Mouse (Mus musculus): ENCODE data around the gene Smyd3.
"Not testable (repeated sequence)": the region's sequence is repeated elsewhere in the genome, so short reads cannot be mapped to it uniquely, and the experiment has no call there.

Gene Smyd3

DNA sequence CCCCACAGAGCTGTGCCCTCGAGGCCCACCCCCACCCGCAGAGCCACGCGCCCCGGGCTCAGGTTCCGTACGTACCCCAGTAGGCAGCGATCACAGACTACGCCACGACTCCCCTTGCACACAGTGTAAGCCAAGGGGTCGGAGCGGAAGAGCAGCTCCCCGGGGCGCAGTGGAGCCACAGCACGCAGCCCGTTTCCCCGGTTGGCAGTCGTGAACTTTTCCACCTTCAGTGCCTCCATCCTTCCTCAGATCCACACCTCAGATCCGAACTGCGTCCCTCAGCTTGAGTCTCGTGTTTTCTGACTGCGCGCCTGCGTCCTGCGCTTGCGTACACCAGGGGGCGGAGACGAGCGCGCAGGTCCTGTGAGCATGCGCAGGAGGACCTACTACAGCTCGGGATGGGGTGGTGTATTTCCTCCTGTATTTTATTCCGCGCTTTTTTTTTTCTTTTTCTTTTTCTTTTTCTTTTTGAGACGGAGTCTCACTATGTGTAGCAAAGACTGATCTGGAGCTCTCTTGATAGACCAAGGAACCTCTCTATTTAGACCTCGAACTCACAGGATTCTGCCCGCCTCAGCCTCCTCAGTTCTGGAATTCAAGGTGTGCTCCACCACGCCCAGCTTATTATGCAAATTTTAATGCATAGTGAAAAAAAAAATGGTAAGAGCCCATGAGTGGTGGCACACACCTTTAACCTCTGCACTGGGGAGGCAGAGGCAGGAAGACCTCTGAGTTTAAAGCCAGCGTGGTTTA is at the start of gene Smyd3:
TSS of gene Smyd3 (minus strand) at position 329 of the 753 bp plus-strand sequence.
- in situ Hi-C loops (cut with MseI, MboI) = no loop called here

DNA sequence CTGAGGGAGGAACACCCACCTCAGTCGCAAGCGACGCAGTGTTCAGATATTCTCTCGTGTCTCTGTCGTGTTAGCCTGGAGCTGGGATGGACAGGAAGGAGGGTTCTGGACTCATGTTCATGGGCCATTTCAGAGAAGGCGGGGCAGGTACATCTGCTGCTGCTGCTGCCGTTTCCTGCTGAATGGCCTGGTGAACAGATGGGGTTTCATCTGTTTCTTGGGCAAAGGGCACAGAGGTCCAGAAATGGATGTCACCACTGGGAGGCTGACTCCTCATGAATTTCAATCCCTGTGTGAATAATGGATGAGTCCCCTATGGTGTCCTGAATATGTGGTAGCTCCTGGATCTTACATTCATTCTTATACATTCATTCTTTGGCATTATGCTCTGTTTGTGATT is 49.7 kb upstream of the Smyd3 start:
- in situ Hi-C loops (cut with MseI, MboI) = no loop called here

DNA sequence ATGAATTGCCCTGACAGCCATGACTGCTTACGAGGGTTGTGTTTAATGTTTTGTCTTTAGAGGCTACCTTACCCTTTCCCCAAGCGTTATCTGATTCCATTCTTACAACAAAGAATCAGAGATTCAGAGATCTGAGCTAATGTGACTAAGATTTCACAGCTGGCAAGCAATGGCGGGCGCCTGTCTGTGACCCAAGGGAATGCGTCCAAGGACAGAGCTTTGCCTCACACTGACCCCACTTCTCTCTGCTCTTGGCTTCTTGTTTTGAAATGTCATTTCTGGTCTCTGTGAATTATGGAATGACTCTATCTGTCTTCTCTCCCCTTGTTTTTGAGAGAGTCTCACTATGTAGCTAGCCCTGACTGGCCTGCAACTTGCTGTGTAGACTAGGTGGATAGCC is 46.1 kb upstream of the Smyd3 start:
- in situ Hi-C loops (cut with MseI, MboI) = no loop called here

DNA sequence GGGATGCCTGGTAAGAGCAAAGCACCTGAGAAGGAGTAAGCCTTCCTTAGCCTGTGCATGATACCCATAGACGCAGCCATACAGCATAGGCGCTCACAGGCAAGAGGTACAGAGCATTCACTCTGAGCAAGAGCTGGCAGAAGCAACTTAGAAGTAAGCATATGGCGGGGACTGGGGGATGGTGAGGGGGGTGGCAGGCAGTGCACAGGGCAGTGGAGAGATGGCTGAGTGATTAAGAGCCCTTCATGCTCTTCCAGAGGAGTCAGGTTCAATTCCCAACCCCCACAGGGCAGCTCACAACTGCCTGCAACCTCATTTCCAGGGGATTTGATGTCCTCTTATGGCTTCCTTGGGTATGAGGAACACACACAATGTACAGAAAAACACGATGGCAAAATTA is 45.4 kb upstream of the Smyd3 start:
- in situ Hi-C loops (cut with MseI, MboI) = no loop called here

DNA sequence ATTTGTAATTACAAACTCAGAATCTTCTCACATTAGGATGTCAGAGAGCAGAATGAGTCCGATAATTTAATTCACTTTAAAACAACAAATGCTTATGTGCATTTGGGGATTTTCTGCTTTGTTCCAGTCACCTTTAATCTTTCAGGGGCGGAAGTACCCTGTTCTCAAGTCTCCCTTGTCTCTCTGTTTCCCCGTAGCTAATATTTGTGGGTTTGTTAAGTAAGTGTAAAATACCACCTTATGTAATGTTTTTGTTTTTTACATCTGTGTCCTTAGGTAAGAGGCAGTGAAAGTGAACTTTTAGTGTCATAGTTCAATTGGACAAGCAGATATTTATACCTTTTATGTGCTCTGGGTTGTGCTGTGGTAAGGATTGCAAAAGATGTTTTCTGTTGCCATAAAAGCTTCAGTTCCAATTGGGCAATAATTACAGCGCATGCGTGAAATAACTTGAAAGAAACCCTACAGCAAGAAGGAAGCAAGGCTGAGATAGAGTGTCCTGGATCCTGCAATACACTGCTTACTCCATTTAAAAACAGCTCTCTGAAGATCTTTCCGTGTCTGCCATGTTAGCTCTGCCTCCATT is 43.1 kb upstream of the Smyd3 start:
- in situ Hi-C loops (cut with MseI, MboI) = no loop called here

DNA sequence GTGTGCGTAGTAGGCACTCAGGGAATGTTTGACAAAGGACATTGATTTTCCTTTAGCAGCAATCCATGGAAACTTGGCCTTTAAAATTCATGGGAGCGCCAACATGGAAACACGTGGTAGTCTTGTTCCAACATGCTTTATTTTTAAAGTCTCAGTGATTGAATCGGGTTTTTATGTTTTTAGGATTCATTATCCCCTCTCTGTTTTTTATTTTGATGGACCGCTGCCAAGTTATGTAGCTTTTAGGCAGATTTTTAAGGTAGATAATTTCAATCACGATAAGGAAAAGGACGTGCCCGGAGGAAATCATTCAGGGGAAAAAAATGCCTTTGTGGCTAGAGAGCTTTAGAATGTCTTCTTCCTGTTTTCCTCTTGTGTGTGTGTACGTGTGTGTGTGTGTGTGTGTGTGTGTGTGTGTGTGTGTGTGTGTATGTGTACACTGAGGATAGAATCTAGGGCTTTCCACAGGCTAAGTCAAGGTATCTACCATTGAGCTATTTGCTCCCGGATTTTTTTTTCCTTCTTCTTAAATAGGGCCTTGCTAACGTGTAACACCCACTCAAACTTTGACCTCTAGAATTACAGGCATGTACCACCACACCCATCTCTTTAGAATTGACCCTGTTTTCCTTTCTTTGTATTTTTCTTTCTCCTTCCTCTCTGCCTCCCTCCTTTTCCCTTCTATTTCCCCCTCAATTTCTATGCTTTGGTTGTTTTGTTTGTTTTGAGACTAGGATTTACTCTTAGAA is 41.8 kb upstream of the Smyd3 start:
- in situ Hi-C loops (cut with MseI, MboI) = no loop called here

DNA sequence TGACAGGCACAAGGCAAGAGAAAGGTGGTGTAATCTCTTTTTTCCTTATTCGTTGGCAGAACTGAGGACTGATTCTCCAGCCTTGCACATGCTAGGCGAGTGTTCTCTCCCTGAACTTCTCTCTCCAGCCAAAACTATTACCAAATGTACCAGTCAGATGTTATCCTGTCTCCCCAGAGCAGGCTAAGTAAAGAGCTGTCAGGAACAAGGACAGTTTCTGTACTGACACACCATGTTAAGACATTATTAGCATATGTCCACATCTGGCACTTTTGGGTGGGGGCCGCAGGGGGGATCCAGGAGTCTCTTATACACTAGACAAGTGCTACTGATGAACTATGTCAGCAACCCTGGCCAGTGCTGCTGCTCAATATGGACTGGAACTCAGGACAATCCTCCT is 39.1 kb upstream of the Smyd3 start:
- in situ Hi-C loops (cut with MseI, MboI) = no loop called here

DNA sequence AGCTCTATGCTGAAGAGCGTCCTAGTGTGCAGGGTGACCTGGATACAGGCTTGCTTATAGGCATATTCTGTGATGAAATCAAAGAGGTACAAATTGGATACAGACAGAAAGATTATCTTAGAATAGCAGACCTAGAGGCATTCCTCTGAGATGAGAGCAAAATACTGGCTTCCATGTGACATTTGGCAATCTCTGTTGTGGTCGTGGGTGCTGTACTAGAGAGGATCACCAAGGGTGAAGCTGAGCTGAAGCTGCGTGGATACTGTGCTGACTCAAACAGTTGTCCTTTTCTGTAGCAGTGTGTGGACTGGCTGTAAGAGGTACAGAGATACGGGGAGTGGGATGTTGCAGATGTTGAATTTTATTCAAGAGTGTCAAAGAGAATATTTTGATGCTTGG is 36.1 kb upstream of the Smyd3 start:
- in situ Hi-C loops (cut with MseI, MboI) = no loop called here

DNA sequence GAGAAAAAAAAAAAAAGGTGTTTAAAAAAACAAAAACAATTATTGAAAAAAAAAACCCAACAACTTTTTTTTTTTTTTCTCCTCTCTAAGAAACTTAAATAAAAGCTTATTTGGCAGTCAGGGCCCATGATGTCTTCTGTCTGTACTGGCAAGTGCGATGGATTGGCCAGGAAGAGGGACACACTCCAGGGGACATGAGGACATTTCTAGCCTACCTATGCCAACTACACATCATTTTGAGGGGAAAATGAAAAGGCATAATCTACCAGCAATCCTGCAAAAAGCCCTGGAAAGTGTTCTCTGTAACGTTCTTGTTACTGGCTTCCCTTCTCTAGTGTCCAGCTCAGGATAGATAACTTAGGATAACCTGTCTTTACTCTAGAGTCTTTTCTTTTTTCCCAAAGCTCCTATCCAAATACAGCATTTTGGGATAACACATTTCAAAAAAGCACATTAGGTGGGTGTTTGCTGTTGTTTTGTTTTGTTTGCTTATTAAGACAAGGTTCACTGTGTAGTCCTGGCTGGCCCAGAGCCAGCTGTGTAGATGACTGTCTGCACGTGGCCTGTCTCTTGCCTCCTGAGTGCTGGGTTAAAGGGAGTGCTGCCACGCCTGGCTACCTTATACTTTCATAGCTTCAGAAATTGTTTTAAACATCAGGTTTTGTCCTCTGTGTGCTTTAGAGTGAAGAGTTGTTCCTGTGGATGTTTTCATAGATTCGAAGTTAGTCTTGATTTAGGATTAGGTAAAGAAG is 35.5 kb upstream of the Smyd3 start:
- in situ Hi-C loops (cut with MseI, MboI) = no loop called here

DNA sequence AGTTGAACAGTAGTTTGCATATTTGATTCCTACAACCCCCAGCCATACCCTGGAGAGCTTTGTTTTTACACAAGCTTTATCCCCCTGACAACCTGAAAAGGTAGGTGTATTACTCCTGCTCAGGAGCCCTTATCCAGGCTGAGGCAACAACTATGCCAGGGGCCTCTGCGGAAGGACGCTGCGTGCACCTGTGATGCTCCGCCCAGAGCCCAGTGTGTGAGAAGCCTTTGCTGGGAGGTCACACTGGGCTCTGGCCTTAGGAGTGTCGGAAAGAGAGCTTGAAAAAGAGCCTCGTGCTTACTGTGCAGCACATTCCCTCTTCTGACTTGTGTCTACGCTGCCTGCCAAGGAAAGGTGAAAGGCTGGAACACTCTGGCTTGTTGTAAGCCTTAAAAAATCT is 34.9 kb upstream of the Smyd3 start:
- in situ Hi-C loops (cut with MseI, MboI) = no loop called here

DNA sequence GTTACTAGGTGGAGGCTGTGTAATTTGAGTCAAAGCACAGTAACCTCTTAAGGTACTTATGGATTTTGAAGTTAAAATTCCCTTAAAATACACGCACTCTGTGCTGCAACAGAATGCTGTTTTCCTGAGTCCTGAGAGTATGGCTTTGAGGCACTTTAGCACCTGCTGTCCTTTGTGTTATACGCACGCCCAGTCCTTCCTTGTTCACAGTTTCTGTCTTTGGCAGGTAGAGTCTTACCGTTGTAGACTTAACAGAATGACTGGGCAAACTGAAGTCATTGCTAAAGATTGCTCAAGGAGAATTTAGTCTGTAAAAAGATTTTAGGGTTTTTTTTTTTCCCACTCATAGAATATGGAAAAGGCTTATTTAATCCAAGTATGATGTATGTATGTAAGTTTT is 34.1 kb upstream of the Smyd3 start:
- in situ Hi-C loops (cut with MseI, MboI) = no loop called here

DNA sequence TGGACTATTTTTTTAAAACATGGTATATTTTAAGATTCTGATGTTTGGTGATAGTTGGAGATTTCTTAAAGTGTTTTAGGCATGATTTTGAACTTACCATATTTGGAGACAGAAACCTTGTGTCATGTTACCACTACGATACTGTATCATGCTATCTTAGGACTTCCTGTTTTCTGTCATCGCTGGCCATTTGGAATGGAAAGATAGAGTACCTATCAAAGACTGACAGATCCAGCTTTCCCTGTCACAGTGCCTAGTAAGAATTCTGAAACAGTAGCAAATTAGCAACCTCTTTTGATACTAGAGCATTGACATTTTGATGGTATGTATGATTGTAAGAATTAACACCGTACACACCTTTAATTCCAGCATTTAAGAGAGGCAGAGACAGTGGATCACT is 33.5 kb upstream of the Smyd3 start:
- in situ Hi-C loops (cut with MseI, MboI) = no loop called here

DNA sequence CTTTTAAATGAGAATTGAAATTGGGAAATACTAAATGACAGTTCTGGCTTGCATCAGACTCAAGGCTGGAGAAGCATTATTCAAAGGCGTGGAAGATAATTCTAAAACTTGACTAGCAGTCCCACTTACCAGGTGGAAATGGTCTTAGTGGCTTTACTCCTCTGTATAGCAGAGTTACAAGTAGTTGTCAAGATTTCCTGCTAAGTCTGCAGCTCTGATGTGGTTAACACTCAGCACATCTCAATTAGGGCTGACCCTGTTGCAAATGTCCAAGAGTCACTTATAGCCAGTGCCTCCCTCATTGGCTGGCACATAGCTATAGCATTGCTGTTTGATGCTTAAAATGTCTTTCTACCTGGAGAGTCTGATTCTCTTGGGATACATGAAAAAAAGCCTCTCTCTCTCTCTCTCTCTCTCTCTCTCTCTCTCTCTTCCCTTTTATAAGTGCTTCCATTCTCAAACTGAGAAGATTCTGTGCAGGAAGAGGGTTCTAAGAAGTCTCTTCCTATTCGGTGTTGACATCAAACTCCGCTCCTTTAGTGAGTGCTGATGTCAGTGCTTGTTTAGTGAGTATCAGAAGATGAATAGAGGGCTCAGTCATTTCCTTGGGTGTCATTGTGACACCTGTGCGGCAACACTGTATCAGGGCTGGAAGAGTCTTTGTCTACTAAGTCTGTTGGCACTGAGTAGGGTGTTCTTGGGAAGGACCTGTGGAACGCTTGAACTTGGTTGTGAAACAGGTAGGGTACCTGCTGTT is 31.3 kb upstream of the Smyd3 start:
- in situ Hi-C loops (cut with MseI, MboI) = no loop called here

DNA sequence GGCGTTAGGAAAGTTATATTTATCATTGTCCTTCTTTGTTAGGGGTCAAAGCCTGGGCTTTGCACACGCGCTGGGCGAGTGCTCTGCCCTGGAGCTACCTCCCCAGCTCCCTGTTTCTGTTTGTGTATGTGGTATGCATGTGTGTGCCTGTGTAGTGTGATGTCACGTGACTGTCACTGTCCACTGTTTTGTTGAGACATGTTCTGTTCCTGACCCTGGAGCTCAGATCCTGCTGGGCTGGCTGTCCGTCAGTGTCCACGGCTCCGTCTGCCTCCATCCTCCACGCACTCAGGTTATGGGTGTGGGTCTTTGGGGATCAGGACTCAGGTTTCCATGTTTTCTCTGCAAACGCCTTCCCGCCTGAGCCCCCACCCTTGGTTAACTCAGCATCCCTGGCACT is 30.4 kb upstream of the Smyd3 start:
- in situ Hi-C loops (cut with MseI, MboI) = no loop called here

DNA sequence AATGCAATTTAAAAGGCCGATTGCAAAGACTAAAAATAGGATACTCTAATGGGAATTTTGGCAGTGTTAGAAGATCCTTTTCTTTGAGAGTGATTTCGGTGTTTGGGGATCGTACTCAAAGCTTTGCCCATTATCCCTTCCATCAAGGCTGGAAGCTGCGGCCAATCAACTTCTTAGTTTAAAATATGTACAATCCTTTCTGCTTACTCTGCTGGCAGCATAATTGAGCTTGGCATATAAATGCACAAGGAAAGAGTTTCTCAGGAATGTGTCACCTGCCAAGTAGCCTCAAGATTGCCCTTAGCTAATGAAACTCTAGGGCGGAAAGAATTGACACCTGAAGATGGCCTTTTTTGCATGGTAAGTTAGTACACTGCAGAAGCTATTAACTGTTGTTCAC is 29.3 kb upstream of the Smyd3 start:
- in situ Hi-C loops (cut with MseI, MboI) = no loop called here

DNA sequence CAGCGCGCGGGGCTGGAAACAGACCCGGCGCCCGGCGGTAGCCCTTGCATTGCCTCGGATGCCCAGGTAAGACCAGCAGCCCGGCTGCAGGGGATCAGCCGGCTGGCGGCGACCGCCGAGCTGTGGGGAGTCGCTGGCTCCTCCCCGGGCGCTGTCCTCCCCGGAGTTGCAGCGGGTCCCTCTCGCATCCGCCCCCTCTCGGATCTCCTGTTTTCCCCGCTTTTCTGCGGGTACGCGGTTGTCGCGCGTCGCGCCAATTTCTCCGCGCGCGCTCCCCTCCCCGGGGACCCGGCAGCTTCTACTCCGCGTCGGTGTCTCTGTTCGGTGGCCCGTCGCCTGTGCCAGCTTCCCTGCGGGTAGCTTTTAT is 28.7 kb upstream of the Smyd3 start:
- in situ Hi-C loops (cut with MseI, MboI) = no loop called here

DNA sequence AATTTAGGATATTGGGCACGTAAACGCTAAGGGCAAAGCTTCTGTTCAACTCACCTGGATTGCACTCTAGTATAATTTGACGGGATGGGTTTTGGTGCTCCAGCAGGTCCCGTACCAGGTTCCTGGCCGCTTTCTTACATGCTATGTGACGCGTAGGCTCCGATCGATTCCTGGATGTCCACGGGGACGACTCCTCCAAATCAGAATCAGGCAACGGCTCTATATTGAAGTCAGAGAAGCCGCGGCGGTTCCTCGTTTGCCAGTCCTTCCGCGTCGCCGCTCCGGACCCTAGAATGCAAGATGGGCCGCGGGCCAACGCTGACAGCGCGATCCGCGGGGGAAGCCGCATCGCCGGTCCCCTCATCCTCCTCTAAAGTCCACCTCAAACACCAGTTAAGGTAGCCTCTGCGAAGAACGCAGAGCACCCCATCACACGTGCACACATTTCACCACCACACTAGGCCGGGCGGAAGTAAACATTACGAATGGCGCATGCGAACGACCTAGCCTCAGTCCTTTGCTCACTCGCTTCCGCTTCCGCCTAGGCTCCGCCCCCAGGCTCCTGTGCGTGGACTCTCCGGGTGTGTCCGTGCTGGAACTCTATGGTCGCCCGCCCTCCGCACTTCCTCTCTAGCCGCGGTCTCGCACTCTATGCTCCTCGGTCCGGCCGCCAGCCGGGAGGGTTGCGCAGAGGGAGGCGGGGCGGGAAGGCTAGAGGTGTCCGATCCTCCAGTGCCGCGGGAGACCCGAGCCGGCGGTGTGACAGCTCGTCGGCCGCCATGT is 28.1 kb upstream of the Smyd3 start, which contains the start of the genes Tfb2m and Cnst:
TSS of gene Tfb2m (minus strand) at position 500 of the 783 bp plus-strand sequence.
TSS of gene Cnst (plus strand) at position 603 of the 783 bp plus-strand sequence.
- in situ Hi-C loops (cut with MseI, MboI) = not testable (repeated sequence)

DNA sequence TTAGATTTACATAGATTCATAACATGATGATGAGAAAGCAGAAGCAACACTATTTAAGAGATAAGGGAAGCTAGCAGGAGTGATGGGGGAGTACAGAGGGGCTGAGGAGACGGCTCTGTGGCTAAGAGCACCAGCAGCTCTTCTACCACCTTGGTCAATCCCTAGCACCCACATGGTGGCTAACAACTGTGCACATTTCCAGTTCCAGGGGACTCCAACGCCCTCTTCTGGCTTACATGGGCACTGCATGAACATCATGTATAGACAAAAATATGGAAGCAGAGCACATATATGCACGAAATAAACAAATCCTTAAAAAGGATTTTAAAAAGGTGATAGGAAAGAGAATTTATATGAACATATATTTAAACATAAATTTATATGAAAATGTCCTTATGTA is 23.7 kb upstream of the Smyd3 start:
- in situ Hi-C loops (cut with MseI, MboI) = no loop called here

DNA sequence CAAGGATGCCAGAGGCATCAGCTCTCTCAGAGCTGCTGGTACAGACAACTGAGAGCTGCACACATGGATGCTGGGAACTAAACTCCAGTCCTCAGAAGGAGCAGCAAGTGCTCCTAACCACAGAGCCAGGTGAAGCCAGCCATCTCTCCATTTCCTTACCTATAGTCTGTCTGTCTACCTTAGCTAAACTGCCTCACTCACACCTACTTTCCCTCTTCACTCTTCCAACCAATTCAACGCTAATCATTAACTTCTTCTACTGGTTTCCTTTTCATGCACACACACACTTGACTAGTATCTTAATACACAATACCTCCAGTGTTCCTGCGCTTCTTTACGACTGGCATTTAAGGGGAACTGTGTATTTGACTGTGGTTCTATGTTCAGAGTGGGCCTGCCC is 22.0 kb upstream of the Smyd3 start:
- in situ Hi-C loops (cut with MseI, MboI) = no loop called here

DNA sequence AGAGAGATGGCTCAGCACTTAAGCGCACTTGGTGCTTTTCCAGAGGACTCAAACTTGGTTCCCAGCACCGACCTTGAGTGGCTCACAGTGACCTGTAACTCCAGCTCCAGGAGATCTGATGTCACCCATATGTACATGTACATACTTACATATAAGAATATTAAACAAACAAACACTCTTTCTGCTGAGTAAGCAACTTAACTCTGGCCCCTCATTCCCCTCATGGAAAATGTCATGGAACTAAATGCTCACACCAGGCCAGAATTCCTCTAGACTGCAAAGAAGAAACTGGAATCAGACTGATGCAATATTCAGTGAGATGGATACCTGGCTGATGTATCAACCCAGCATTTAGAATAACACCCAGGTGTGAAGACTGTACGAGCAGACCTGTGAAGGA is 21.2 kb upstream of the Smyd3 start:
- in situ Hi-C loops (cut with MseI, MboI) = no loop called here

DNA sequence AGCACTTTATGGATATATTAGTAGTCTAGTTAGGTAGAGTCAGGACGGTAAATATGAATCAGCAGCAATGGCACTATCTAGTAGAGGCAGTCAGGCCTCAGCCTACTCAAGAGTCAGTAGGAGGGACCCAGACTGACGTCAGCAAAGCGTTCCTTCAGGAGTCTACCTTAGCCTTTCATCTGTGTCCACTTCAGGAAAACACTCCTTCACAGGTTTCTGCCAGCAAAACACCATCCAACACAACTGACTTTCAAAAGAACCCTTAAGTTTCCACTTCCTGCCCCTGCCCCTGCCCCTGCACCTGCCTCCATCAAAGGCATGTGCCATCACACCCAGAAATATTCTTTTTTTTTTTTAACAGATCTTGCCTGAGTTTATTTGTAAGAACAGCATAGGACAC is 2.1 kb upstream of the Smyd3 start:
- in situ Hi-C loops (cut with MseI, MboI) = no loop called here
